ENCODE assay signal across 15 mouse cellular contexts in genomic region chr11:97742157-97742556, GRCm38 (mm10). TPM values are rescaled to one million over a fixed set of nuclear protein-coding genes. Genes with fewer than 3 reads are reported as not detected.
A peak's percentile ranks its signal among the peaks of the same experiment; 100 is the strongest.
DNase-seq lines count a peak whose midpoint lies in the region; ATAC-seq and TF ChIP-seq lines count a peak whose summit lies in the region.
"Had no signal": no experiment of that assay in that cellular context is flagged by ENCODE, and none has a peak within 500 bp of the region (broad histone marks: within the 10 kb centered on the region; RNA-seq: fewer than 3 reads in every experiment).

No protein-coding gene starts in this region.

- WGBS in heart, embryonic 13.5 days, result 87% methylated on average over 5 of the region's 5 CpGs
- WGBS in neural tube, embryonic 12.5 days, result 90% methylated on average over 5 of the region's 5 CpGs
- WGBS in hindbrain, postnatal 0 days, result 89% methylated on average over 5 of the region's 5 CpGs
- WGBS in neural tube, embryonic 15.5 days, result 97% methylated on average over 5 of the region's 5 CpGs

- peaks cover 23% of the 10 kb centered on the region for H3K36me3 ChIP-seq in heart, embryonic 13.5 days
- H3K36me3 ChIP-seq in neural tube, embryonic 12.5 days, result peaks cover 11% of the 10 kb centered on the region
- H3K36me3 ChIP-seq in hindbrain, postnatal 0 days (ENCODE audit: insufficient read depth, low read length), result peaks cover 13% of the 10 kb centered on the region
- H3K36me3 ChIP-seq in neural tube, embryonic 15.5 days, result peaks cover 12% of the 10 kb centered on the region

- H3K4me3 ChIP-seq in heart, embryonic 13.5 days, result no peak overlapping the region
- no peak overlapping the region for H3K4me3 ChIP-seq in neural tube, embryonic 12.5 days
- H3K4me3 ChIP-seq in hindbrain, postnatal 0 days (ENCODE audit: low read length), result no peak overlapping the region
- H3K4me3 ChIP-seq in neural tube, embryonic 15.5 days (replicated peaks), result 0 out of 2 replicates have a peak overlapping the region, but pooled peaks have one; percentile 74

- peak overlapping the region; percentile 92 for H3K4me2 ChIP-seq in heart, embryonic 13.5 days
- H3K4me2 ChIP-seq in neural tube, embryonic 12.5 days (replicated peaks), result peak overlapping the region; percentile 77; the same call in 1 of the 2 replicates
- peak overlapping the region; percentile 78 for H3K4me2 ChIP-seq in hindbrain, postnatal 0 days (ENCODE audit: low read depth, low read length)
- H3K4me2 ChIP-seq in neural tube, embryonic 15.5 days, result peak overlapping the region; percentile 73

- no peak for TF ChIP-seq CTCF in hindbrain, postnatal 0 days (IDR thresholded peaks at IDR 0.05; ENCODE audit: low read depth)

- DNase-seq in heart, postnatal 4 days, result no peak
- no peak for DNase-seq in neural tube, embryonic 10.5 days (ENCODE audit: extremely low spot score, low spot score)
- no peak for DNase-seq in hindbrain, postnatal 0 days (ENCODE audit: low spot score)
- DNase-seq in cerebellum, postnatal 36 days, result no peak
- no peak for DNase-seq in adrenal gland, postnatal 14 days
- DNase-seq: cerebellum, postnatal 10 days; gastrocnemius, postnatal 10 days; kidney, adult 11 months; thymus, postnatal 4 days had no signal

- H3K27ac ChIP-seq in heart, embryonic 13.5 days (replicated peaks), result no peak overlapping the region
- no peak overlapping the region for H3K27ac ChIP-seq in neural tube, embryonic 12.5 days
- H3K27ac ChIP-seq in hindbrain, postnatal 0 days, result no peak overlapping the region
- H3K27ac ChIP-seq in neural tube, embryonic 15.5 days (replicated peaks), result no peak overlapping the region
- H3K27ac ChIP-seq: heart, embryonic 15.5 days; limb, embryonic 12.5 days had no signal

- H3K27me3 ChIP-seq in heart, embryonic 13.5 days (replicated peaks), result no peaks in the 10 kb centered on the region
- H3K27me3 ChIP-seq in neural tube, embryonic 12.5 days (replicated peaks), result no peaks in the 10 kb centered on the region
- H3K27me3 ChIP-seq in hindbrain, postnatal 0 days (ENCODE audit: insufficient read depth, low read length), result no peaks in the 10 kb centered on the region
- no peaks in the 10 kb centered on the region for H3K27me3 ChIP-seq in neural tube, embryonic 15.5 days (replicated peaks)
- H3K27me3 ChIP-seq: heart, embryonic 15.5 days; limb, embryonic 12.5 days had no signal

- H3K4me1 ChIP-seq in heart, embryonic 13.5 days, result peaks cover 31% of the 10 kb centered on the region
- H3K4me1 ChIP-seq in neural tube, embryonic 12.5 days, result peaks cover 17% of the 10 kb centered on the region
- H3K4me1 ChIP-seq in hindbrain, postnatal 0 days (ENCODE audit: insufficient read depth, low read length), result peaks cover 17% of the 10 kb centered on the region
- H3K4me1 ChIP-seq in neural tube, embryonic 15.5 days, result peaks cover 37% of the 10 kb centered on the region

- no peak for ATAC-seq in heart, embryonic 13.5 days (ENCODE audit: extremely low read depth, insufficient number of reproducible peaks, low FRiP score, low TSS enrichment)
- ATAC-seq in neural tube, embryonic 12.5 days (ENCODE audit: low FRiP score, low read depth), result no peak
- ATAC-seq in hindbrain, postnatal 0 days, result no peak
- ATAC-seq in neural tube, embryonic 15.5 days (ENCODE audit: low FRiP score), result no peak

- H3K9me3 ChIP-seq in heart, embryonic 13.5 days, result 0 out of 2 replicates have a peak, but pooled peaks cover 2% of the 10 kb centered on the region
- H3K9me3 ChIP-seq in neural tube, embryonic 12.5 days, result no peaks in the 10 kb centered on the region
- no peaks in the 10 kb centered on the region for H3K9me3 ChIP-seq in hindbrain, postnatal 0 days (ENCODE audit: low read length)
- H3K9me3 ChIP-seq in neural tube, embryonic 15.5 days (replicated peaks), result no peaks in the 10 kb centered on the region
- H3K9me3 ChIP-seq: G1E; heart, embryonic 15.5 days had no signal

- peak overlapping the region; percentile 94; the same call in 1 of the 2 replicates for H3K9ac ChIP-seq in heart, embryonic 13.5 days
- no peak overlapping the region for H3K9ac ChIP-seq in neural tube, embryonic 12.5 days
- H3K9ac ChIP-seq in hindbrain, postnatal 0 days (replicated peaks; ENCODE audit: low read length), result no peak overlapping the region
- H3K9ac ChIP-seq in neural tube, embryonic 15.5 days (replicated peaks), result no peak overlapping the region
- H3K9ac ChIP-seq: heart, embryonic 15.5 days had no signal

RNA-seq across cellular contexts. Expression of gene Pip4k2b, which starts 2.3 kb away (rescaled TPM):
- 0.90 and 1.0 TPM in 2 replicates for polyA plus RNA-seq in heart, embryonic 13.5 days (2015; fragmentation: Nextera tagmentation; extraction: Ambion mirVana)
- 10 to 100 TPM; 19.8 to 21.5 TPM for total RNA-seq in heart, postnatal 4 days (2021)
- 3.2 and 3.7 TPM in 2 replicates for polyA plus RNA-seq in neural tube, embryonic 12.5 days (2016; fragmentation: Nextera tagmentation; extraction: Ambion mirVana)
- 127 TPM in 2 replicates for total RNA-seq in hindbrain, postnatal 0 days (2014; rRNA removed)
- polyA plus RNA-seq in hindbrain, postnatal 0 days (2015; fragmentation: Nextera tagmentation; extraction: Ambion mirVana), result 4.3 and 5.1 TPM in 2 replicates
- 3.8 and 5.0 TPM in 2 replicates for polyA plus RNA-seq in neural tube, embryonic 15.5 days (2015; fragmentation: Nextera tagmentation; extraction: Ambion mirVana)
- total RNA-seq in adrenal gland, postnatal 14 days (2021), result 24.8 and 34.7 TPM in 2 replicates

RNA-seq across cellular contexts. Expression of gene Cwc25, which starts 24.2 kb away (rescaled TPM):
- 10.2 and 10.5 TPM in 2 replicates for polyA plus RNA-seq in heart, embryonic 13.5 days (2015; fragmentation: Nextera tagmentation; extraction: Ambion mirVana)
- total RNA-seq in heart, postnatal 4 days (2021), result 10 to 100 TPM; 10.8 to 11.7 TPM
- 21.1 and 23.4 TPM in 2 replicates for polyA plus RNA-seq in neural tube, embryonic 12.5 days (2016; fragmentation: Nextera tagmentation; extraction: Ambion mirVana)
- 13.3 and 14.2 TPM in 2 replicates for total RNA-seq in hindbrain, postnatal 0 days (2014; rRNA removed)
- 11.9 and 12.9 TPM in 2 replicates for polyA plus RNA-seq in hindbrain, postnatal 0 days (2015; fragmentation: Nextera tagmentation; extraction: Ambion mirVana)
- 16.2 and 16.4 TPM in 2 replicates for polyA plus RNA-seq in neural tube, embryonic 15.5 days (2015; fragmentation: Nextera tagmentation; extraction: Ambion mirVana)
- 17.6 and 18.7 TPM in 2 replicates for total RNA-seq in adrenal gland, postnatal 14 days (2021)

RNA-seq across cellular contexts. Expression of gene 1700001P01Rik, which starts 33.6 kb away (rescaled TPM):
- not detected in 2 replicates for polyA plus RNA-seq in heart, embryonic 13.5 days (2015; fragmentation: Nextera tagmentation; extraction: Ambion mirVana)
- total RNA-seq in heart, postnatal 4 days (2021), result under 1 TPM in 1 of 2 experiments, not detected in 1; 0.45 TPM
- 0.56 and 0.70 TPM in 2 replicates for polyA plus RNA-seq in neural tube, embryonic 12.5 days (2016; fragmentation: Nextera tagmentation; extraction: Ambion mirVana)
- not detected in 2 replicates for total RNA-seq in hindbrain, postnatal 0 days (2014; rRNA removed)
- not detected in 2 replicates for polyA plus RNA-seq in hindbrain, postnatal 0 days (2015; fragmentation: Nextera tagmentation; extraction: Ambion mirVana)
- polyA plus RNA-seq in neural tube, embryonic 15.5 days (2015; fragmentation: Nextera tagmentation; extraction: Ambion mirVana), result 0.63 and 0.88 TPM in 2 replicates
- total RNA-seq in adrenal gland, postnatal 14 days (2021), result not detected in 2 replicates
- total RNA-seq: gastrocnemius, postnatal 10 days had no signal
- polyA plus RNA-seq: limb, embryonic 12.5 days had no signal

RNA-seq across cellular contexts. Expression of gene Psmb3, which starts 39.0 kb away (rescaled TPM):
- 371 and 445 TPM in 2 replicates for polyA plus RNA-seq in heart, embryonic 13.5 days (2015; fragmentation: Nextera tagmentation; extraction: Ambion mirVana)
- total RNA-seq in heart, postnatal 4 days (2021), result 100 to 1,000 TPM; 186 to 196 TPM
- 453 and 497 TPM in 2 replicates for polyA plus RNA-seq in neural tube, embryonic 12.5 days (2016; fragmentation: Nextera tagmentation; extraction: Ambion mirVana)
- 453 and 498 TPM in 2 replicates for total RNA-seq in hindbrain, postnatal 0 days (2014; rRNA removed)
- 499 and 523 TPM in 2 replicates for polyA plus RNA-seq in hindbrain, postnatal 0 days (2015; fragmentation: Nextera tagmentation; extraction: Ambion mirVana)
- polyA plus RNA-seq in neural tube, embryonic 15.5 days (2015; fragmentation: Nextera tagmentation; extraction: Ambion mirVana), result 458 and 459 TPM in 2 replicates
- total RNA-seq in adrenal gland, postnatal 14 days (2021), result 216 and 225 TPM in 2 replicates

RNA-seq across cellular contexts. Expression of gene Rpl23, which starts 40.1 kb away (rescaled TPM):
- polyA plus RNA-seq in heart, embryonic 13.5 days (2015; fragmentation: Nextera tagmentation; extraction: Ambion mirVana), result 376 and 393 TPM in 2 replicates
- total RNA-seq in heart, postnatal 4 days (2021), result 100 to 1,000 TPM; 738 to 764 TPM
- polyA plus RNA-seq in neural tube, embryonic 12.5 days (2016; fragmentation: Nextera tagmentation; extraction: Ambion mirVana), result 369 and 383 TPM in 2 replicates
- total RNA-seq in hindbrain, postnatal 0 days (2014; rRNA removed), result 124 and 141 TPM in 2 replicates
- 351 and 362 TPM in 2 replicates for polyA plus RNA-seq in hindbrain, postnatal 0 days (2015; fragmentation: Nextera tagmentation; extraction: Ambion mirVana)
- polyA plus RNA-seq in neural tube, embryonic 15.5 days (2015; fragmentation: Nextera tagmentation; extraction: Ambion mirVana), result 314 and 372 TPM in 2 replicates
- total RNA-seq in adrenal gland, postnatal 14 days (2021), result 809 and 980 TPM in 2 replicates
